Mouse (Mus musculus): ENCODE results near the gene Hs1bp3. TPM values are rescaled to one million over a fixed set of nuclear protein-coding genes. Genes with fewer than 3 reads are reported as not detected.

Hs1bp3 gene
- polyA plus RNA-seq, 1 experiment = 21.8 TPM

DNA sequence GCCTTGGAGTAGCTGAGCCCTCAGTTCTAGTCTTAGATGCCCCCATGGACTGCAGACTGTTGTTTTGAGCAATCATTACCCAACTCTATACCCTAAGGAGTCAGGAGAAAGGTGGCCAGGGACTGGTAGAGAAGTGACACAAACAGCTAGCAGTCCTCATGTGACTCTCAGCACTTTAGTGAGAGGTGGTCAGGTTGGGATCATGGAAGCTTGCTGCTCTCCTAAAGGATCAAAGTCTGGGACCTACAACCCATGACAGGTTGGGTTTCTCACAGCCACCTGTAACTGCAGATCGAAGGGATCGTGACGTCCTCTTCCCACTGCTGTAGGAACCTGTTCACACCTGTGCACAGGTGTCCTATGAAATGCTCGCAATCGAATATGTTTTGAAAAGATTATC lies 32.3 kb downstream of the Hs1bp3 start:
- Histone ChIP-seq H3ac (ENCODE audit: control insufficient read depth, insufficient read length, low read depth) (no peak overlapping the region), H3K4me3 (ENCODE audit: insufficient read depth, poor library complexity, severe bottlenecking) (no peak overlapping the region), H3K79me2 (ENCODE audit: control insufficient read depth, insufficient read depth) (no peaks in the 10 kb centered on the region), H3K27me3 (ENCODE audit: control insufficient read depth, insufficient read depth, insufficient read length) (no peaks in the 10 kb centered on the region), H3K36me3 (ENCODE audit: control insufficient read depth, insufficient read depth) (peaks cover 5% of the 10 kb centered on the region), H3K79me3 (ENCODE audit: low read depth) (no peaks in the 10 kb centered on the region)
- TF ChIP-seq MAX (IDR thresholded peaks at IDR 0.05) (no peak), FOSL1 (IDR thresholded peaks at IDR 0.05; ENCODE audit: insufficient read depth, low read length, poor library complexity, severe bottlenecking) (no peak), CTCF (IDR thresholded peaks at IDR 0.05; ENCODE audit: control insufficient read depth, insufficient read depth, insufficient read length) (no peak), MYOG (IDR thresholded peaks at IDR 0.05; ENCODE audit: control insufficient read depth, extremely low read depth, insufficient read length) (no peak), CEBPB (IDR thresholded peaks at IDR 0.05; ENCODE audit: low read depth) (no peak), USF1 (IDR thresholded peaks at IDR 0.05; ENCODE audit: low read depth) (no peak), MYOD1 (IDR thresholded peaks at IDR 0.05; ENCODE audit: control insufficient read depth, insufficient read length, low read depth) (no peak)

DNA sequence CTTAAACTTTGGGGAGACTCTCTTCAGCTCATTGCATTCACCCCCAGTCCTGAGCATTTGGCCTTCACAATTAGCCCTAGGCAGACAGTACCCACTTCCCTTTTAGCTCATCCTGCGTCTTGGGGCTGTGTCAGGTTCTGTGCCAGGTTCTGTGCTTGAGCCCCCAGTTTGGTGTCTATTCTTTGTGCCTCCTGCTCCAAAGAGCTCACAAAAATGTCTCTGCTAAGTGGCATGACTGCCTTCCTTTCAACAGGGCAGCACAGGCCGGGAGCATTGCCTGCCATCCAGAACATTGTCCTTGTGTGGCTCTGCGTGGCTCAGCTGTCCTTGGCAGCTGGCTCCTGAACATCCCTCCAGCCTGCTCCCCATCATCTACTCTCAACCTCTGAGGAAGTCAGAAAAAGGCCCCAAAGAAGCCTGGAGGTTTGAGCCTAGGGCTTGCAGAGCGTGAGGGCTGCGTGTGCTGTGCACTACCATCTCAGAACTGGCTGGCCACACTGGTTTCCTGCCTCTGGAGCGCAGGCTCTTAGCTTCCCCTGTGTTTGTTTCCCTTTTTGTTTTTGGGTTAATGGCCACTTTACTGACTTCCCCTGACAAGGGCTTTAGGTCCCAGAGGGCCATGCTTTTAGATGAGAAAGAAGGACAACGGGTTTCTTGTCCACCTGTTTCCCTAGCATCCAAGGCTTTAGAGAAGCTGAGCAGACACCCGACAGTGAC lies 34.7 kb downstream of the Hs1bp3 start:
- Histone ChIP-seq H3K36me3 (ENCODE audit: control insufficient read depth, insufficient read depth) (no peaks in the 10 kb centered on the region), H3ac (ENCODE audit: control insufficient read depth, insufficient read length, low read depth) (no peak overlapping the region), H3K27me3 (ENCODE audit: control insufficient read depth, insufficient read depth, insufficient read length) (no peaks in the 10 kb centered on the region), H3K79me2 (ENCODE audit: control insufficient read depth, insufficient read depth) (no peaks in the 10 kb centered on the region), H3K79me3 (ENCODE audit: low read depth) (no peaks in the 10 kb centered on the region), H3K4me3 (ENCODE audit: insufficient read depth, poor library complexity, severe bottlenecking) (no peak overlapping the region)
- TF ChIP-seq USF1 (IDR thresholded peaks at IDR 0.05; ENCODE audit: low read depth) = no peak
- no peak for TF ChIP-seq FOSL1 (IDR thresholded peaks at IDR 0.05; ENCODE audit: insufficient read depth, low read length, poor library complexity, severe bottlenecking)
- TF ChIP-seq CEBPB (IDR thresholded peaks at IDR 0.05; ENCODE audit: low read depth) = no peak

DNA sequence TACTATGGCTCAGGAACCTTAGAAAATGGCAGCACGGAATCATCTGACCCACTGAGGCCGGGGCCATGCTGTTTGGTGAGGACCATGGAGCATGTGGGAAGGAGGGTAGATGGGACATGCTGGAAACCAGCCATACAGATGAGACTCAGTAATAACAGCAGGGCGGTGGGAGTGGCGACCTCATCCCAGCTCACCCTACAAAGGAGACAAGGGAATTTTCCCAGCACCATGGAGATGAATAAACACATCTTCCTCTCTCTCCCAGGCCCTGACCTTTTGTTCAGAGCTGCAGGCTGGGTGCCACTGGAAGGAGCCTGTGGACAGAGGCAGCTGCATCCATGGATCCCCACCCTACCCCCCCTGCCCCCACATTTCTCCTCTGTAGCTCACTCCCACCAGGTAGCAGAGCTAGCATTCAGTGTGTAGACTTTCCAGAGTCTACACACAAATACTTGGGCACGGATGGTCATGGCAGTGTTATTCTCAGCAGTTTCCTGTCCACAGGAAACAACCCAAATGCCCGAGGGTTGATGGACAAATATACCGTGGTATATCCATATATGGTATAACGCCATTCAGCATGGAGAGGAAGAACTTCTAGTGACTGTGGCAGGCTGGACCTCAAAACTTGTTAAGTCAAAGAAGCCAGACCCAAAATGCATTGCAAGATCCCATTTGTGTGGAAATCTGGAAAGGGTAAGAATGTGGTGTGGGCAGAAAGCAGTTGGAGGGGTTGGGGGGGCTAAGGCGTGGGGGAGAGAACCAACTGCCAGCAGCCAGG lies 35.7 kb downstream of the Hs1bp3 start:
- Histone ChIP-seq H3K79me3 (ENCODE audit: low read depth) (no peaks in the 10 kb centered on the region), H3K4me3 (ENCODE audit: insufficient read depth, poor library complexity, severe bottlenecking) (no peak overlapping the region), H3K27me3 (ENCODE audit: control insufficient read depth, insufficient read depth, insufficient read length) (no peaks in the 10 kb centered on the region), H3ac (ENCODE audit: control insufficient read depth, insufficient read length, low read depth) (no peak overlapping the region), H3K79me2 (ENCODE audit: control insufficient read depth, insufficient read depth) (no peaks in the 10 kb centered on the region), H3K36me3 (ENCODE audit: control insufficient read depth, insufficient read depth) (no peaks in the 10 kb centered on the region)
- no peak for TF ChIP-seq MYOD1 (IDR thresholded peaks at IDR 0.05; ENCODE audit: control insufficient read depth, insufficient read length, low read depth)

GRCm38 (mm10) chr12:8351025-8351903 lies 38.0 kb downstream of the Hs1bp3 start:
- Histone ChIP-seq H3K79me3 (ENCODE audit: low read depth) (no peaks in the 10 kb centered on the region), H3K36me3 (ENCODE audit: control insufficient read depth, insufficient read depth) (no peaks in the 10 kb centered on the region), H3ac (ENCODE audit: control insufficient read depth, insufficient read length, low read depth) (no peak overlapping the region), H3K79me2 (ENCODE audit: control insufficient read depth, insufficient read depth) (no peaks in the 10 kb centered on the region), H3K4me3 (ENCODE audit: insufficient read depth, poor library complexity, severe bottlenecking) (no peak overlapping the region), H3K27me3 (ENCODE audit: control insufficient read depth, insufficient read depth, insufficient read length) (no peaks in the 10 kb centered on the region)
- TF ChIP-seq FOSL1 (IDR thresholded peaks at IDR 0.05; ENCODE audit: insufficient read depth, low read length, poor library complexity, severe bottlenecking) (no peak), CTCF (IDR thresholded peaks at IDR 0.05; ENCODE audit: control insufficient read depth, insufficient read depth, insufficient read length) (no peak), MYOD1 (IDR thresholded peaks at IDR 0.05; ENCODE audit: control insufficient read depth, insufficient read length, low read depth) (no peak), CEBPB (IDR thresholded peaks at IDR 0.05; ENCODE audit: low read depth) (no peak), MAX (IDR thresholded peaks at IDR 0.05) (no peak), USF1 (IDR thresholded peaks at IDR 0.05; ENCODE audit: low read depth) (no peak), MYOG (IDR thresholded peaks at IDR 0.05; ENCODE audit: control insufficient read depth, extremely low read depth, insufficient read length) (no peak)

GRCm38 (mm10) chr12:8353071-8353470 lies 39.8 kb downstream of the Hs1bp3 start:
- no peaks in the 10 kb centered on the region for H3K36me3 ChIP-seq (ENCODE audit: control insufficient read depth, insufficient read depth)
- no peaks in the 10 kb centered on the region for H3K79me3 ChIP-seq (ENCODE audit: low read depth)
- H3K27me3 ChIP-seq (ENCODE audit: control insufficient read depth, insufficient read depth, insufficient read length) = no peaks in the 10 kb centered on the region
- H3ac ChIP-seq (ENCODE audit: control insufficient read depth, insufficient read length, low read depth) = no peak overlapping the region
- no peak overlapping the region for H3K4me3 ChIP-seq (ENCODE audit: insufficient read depth, poor library complexity, severe bottlenecking)
- no peak for TF ChIP-seq MYOD1 (IDR thresholded peaks at IDR 0.05; ENCODE audit: control insufficient read depth, insufficient read length, low read depth)
- TF ChIP-seq MYOG (IDR thresholded peaks at IDR 0.05; ENCODE audit: control insufficient read depth, extremely low read depth, insufficient read length) = no peak
- TF ChIP-seq USF1 (IDR thresholded peaks at IDR 0.05; ENCODE audit: low read depth) = no peak
- no peak for TF ChIP-seq FOSL1 (IDR thresholded peaks at IDR 0.05; ENCODE audit: insufficient read depth, low read length, poor library complexity, severe bottlenecking)
- TF ChIP-seq CTCF (IDR thresholded peaks at IDR 0.05; ENCODE audit: control insufficient read depth, insufficient read depth, insufficient read length) = no peak
- TF ChIP-seq CEBPB (IDR thresholded peaks at IDR 0.05; ENCODE audit: low read depth) = no peak
- TF ChIP-seq MAX (IDR thresholded peaks at IDR 0.05) = no peak
- no peaks in the 10 kb centered on the region for H3K79me2 ChIP-seq (ENCODE audit: control insufficient read depth, insufficient read depth)
